Mouse (Mus musculus): Measurements from ENCODE around the gene Fam234a.
"Not testable (repeated sequence)": the region's sequence is repeated elsewhere in the genome, so short reads cannot be mapped to it uniquely, and the experiment has no call there.

Fam234a gene

GRCm38 (mm10) chr17:26175248-26175647 is 68.8 kb downstream of the Fam234a start:
- not testable (repeated sequence) for DNase-seq (ENCODE audit: low read depth, low spot score)

DNA sequence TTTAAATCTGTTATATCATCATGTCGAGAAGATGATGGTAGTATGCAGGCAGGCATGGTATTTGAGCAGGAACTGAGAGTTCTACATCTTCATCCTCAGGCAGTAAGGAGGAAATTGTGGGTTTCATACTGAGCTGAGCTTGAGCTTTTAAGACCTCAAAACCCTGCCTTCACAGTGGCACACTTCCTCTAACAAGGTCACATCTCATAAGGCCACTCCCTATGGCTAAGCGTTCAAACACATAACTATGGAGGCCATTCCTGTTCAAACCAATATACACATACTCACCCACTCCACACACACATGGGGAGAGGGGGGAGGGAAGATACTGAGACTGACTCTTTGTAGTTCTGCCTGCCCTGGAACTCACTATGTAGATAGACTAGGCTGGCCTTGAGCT is 76.0 kb downstream of the Fam234a start:
- DNase-seq (ENCODE audit: low read depth, low spot score) = no peak

GRCm38 (mm10) chr17:26162736-26163135 is 81.3 kb downstream of the Fam234a start:
- DNase-seq (ENCODE audit: low read depth, low spot score) = no peak

Data from telencephalon, adult 2 months (tissue).